Mouse (Mus musculus) ES-Bruce4 (cell line): ENCODE results near the gene Phox2a. TPM values are rescaled to one million over a fixed set of nuclear protein-coding genes. Genes with fewer than 3 reads are reported as not detected.

Source experiments
- H3K27ac ChIP-seq: 2 replicates; pipeline ENCODE4 v1.5.1; 2012; ENCODE audit warnings: low read length, inconsistent platforms; ENCODE audit not compliant: insufficient read depth
- H3K27me3 ChIP-seq: 2 replicates; pipeline ENCODE4 v1.6.1; 2012; ENCODE audit warnings: mild to moderate bottlenecking, low read length, inconsistent platforms; ENCODE audit not compliant: control insufficient read depth, poor library complexity, insufficient read depth, severe bottlenecking
- H3K36me3 ChIP-seq: 2 replicates; pipeline ENCODE4 v1.6.1; 2012; ENCODE audit warnings: inconsistent platforms, mild to moderate bottlenecking, low read length, moderate library complexity; ENCODE audit not compliant: control insufficient read depth, poor library complexity, insufficient read depth, severe bottlenecking
- H3K4me1 ChIP-seq: one replicate; pipeline ENCODE4 v1.8.1; 2011; ENCODE audit warnings: low read length; ENCODE audit not compliant: control insufficient read depth, insufficient read depth
- H3K4me3 ChIP-seq: 2 replicates; pipeline ENCODE4 v1.5.1; 2011; ENCODE audit warnings: low read depth, mild to moderate bottlenecking, low read length
- H3K9ac ChIP-seq: 2 replicates; pipeline ENCODE4 v1.6.1; 2012; ENCODE audit warnings: low read depth, mild to moderate bottlenecking, inconsistent platforms; ENCODE audit not compliant: poor library complexity, severe bottlenecking
- H3K9me3 ChIP-seq: replicated peaks from 2 replicates; pipeline ENCODE4 v1.6.1; 2012; ENCODE audit warnings: mild to moderate bottlenecking, low read length, inconsistent platforms; ENCODE audit not compliant: control insufficient read depth, poor library complexity, insufficient read depth, severe bottlenecking
- CTCF ChIP-seq: IDR thresholded peaks from one replicate; pipeline ENCODE4 v1.8.1; 2011; ENCODE audit warnings: low read depth, low read length
- EP300 ChIP-seq: IDR thresholded peaks from 2 replicates; pipeline ENCODE4 v1.6.1; 2011; ENCODE audit warnings: low read depth, low read length; ENCODE audit not compliant: insufficient read depth
- POLR2A ChIP-seq: IDR thresholded peaks from one replicate; pipeline ENCODE4 v1.8.1; 2011; ENCODE audit warnings: low read length; ENCODE audit not compliant: insufficient read depth
- polyA plus RNA-seq: library from polyadenylated mRNA; stranded (reverse); fragments of >200 nt; gene quantifications from 2 replicates; pipeline ENCODE4 v1.2.4, GENCODE M21; 2011; ENCODE audit warnings: low read depth; ENCODE audit not compliant: missing spikeins, insufficient read depth, insufficient read length

Phox2a gene
- polyA plus RNA-seq, 1 experiment, result 6.5 TPM

DNA sequence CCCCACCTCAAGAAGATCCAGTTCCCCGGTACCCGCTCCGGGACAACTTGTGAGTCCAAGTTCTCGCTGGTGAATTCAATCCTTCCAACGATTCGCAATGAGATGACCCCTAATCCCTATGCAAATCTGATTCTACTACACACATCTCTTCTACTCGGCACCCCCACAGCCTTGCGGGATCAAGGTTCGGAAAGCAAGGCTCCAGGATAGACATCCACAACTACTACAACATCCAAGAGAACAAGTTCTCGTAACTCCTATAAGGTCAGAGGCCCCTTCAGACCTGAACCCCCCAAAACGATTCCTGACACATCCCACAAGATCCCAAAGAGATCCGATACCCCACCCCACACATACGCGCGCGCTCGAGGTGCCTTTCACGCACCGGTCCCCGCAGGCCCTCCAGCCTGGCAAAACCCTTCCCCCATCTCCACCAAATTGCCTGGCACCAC, 19.1 kb downstream of the Phox2a start:
- Histone ChIP-seq H3K4me1 (peaks cover 4% of the 10 kb centered on the region), H3K9me3 (no peaks in the 10 kb centered on the region), H3K27me3 (no peaks in the 10 kb centered on the region), H3K36me3 (peaks cover 6% of the 10 kb centered on the region; the same call in 1 of the 2 replicates), H3K4me3 (peak overlapping the region; percentile 85), H3K9ac (peak overlapping the region; percentile 82), H3K27ac (peak overlapping the region; percentile 93)
- TF ChIP-seq CTCF, result no peak
- TF ChIP-seq POLR2A, result no peak

GRCm38 (mm10) chr7:101837606-101838471, 19.7 kb downstream of the Phox2a start, which contains the start of gene Inppl1:
TSS of gene Inppl1 (minus strand) at chr7:101838229.
- Histone ChIP-seq H3K9me3 (no peaks in the 10 kb centered on the region), H3K36me3 (no peaks in the 10 kb centered on the region; the same call in 1 of the 2 replicates), H3K27ac (peak within 1 kb of the TSS; percentile 95), H3K27me3 (no peaks in the 10 kb centered on the region), H3K4me3 (peak within 1 kb of the TSS; percentile 85), H3K9ac (peak within 1 kb of the TSS; percentile 82), H3K4me1 (peaks cover 2% of the 10 kb centered on the region)
- TF ChIP-seq POLR2A, result peak; percentile 30
- peak; percentile 51 for TF ChIP-seq EP300
- TF ChIP-seq CTCF, result no peak

GRCm38 (mm10) chr7:101844186-101844585, 26.1 kb downstream of the Phox2a start:
- Histone ChIP-seq H3K27me3 (no peaks in the 10 kb centered on the region), H3K4me1 (peaks cover 2% of the 10 kb centered on the region), H3K9me3 (no peaks in the 10 kb centered on the region), H3K4me3 (no peak overlapping the region), H3K27ac (no peak overlapping the region), H3K9ac (no peak overlapping the region), H3K36me3 (no peaks in the 10 kb centered on the region)
- no peak for TF ChIP-seq CTCF
- TF ChIP-seq EP300, result no peak

DNA sequence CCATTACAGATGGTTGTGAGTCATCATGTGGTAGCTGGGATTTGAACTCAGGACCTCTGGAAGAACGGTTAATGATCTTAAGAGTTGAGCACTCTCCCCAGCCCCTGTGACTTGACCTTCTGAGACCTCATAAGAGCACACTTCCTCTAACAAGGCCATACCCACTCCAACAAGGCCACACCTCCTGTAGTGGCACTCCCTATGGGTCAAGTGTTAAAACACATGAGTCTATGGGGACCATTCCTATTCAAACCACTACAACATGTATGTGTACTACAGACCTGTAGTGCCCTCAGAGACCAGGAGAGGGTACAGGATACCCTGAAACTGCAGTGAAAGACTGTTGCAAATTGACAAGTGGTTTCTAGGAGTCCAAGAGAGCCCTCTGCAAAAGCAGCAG, 29.8 kb downstream of the Phox2a start:
- H3K4me3 ChIP-seq, result no peak overlapping the region
- no peak overlapping the region for H3K27ac ChIP-seq
- H3K27me3 ChIP-seq, result no peaks in the 10 kb centered on the region
- H3K4me1 ChIP-seq, result no peaks in the 10 kb centered on the region
- no peaks in the 10 kb centered on the region for H3K36me3 ChIP-seq
- no peak for TF ChIP-seq POLR2A
- TF ChIP-seq CTCF, result no peak
- TF ChIP-seq EP300, result no peak
- H3K9me3 ChIP-seq, result no peaks in the 10 kb centered on the region
- H3K9ac ChIP-seq, result no peak overlapping the region

GRCm38 (mm10) chr7:101851689-101852088, 33.6 kb downstream of the Phox2a start:
- TF ChIP-seq POLR2A, result no peak
- no peak for TF ChIP-seq EP300
- no peak for TF ChIP-seq CTCF
- no peaks in the 10 kb centered on the region for H3K27me3 ChIP-seq

DNA sequence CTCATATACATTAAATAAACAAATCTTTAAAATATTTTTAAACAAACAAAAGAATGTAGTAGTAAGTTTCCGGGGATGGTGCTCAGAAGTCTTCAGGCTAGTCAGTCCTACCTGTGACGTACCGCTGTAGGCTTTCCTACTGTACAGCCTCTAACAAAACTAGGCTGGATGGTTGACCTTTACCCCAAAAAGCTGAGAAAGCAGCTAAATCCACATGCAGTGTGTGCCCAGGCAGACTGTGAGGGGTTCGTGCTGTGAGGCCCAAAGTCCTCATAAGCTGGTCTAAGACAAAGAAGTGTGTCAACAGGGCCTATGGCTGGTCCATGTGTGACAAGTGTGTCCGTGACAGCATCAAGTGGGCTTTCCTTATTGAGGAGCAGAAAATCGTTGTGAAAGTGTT, 34.7 kb downstream of the Phox2a start:
- H3K4me1 ChIP-seq, result no peaks in the 10 kb centered on the region
- H3K27ac ChIP-seq, result no peak overlapping the region
- H3K4me3 ChIP-seq, result no peak overlapping the region
- H3K36me3 ChIP-seq, result peaks cover 15% of the 10 kb centered on the region
- no peak for TF ChIP-seq CTCF
- H3K9ac ChIP-seq, result no peak overlapping the region
- no peaks in the 10 kb centered on the region for H3K27me3 ChIP-seq
- H3K9me3 ChIP-seq, result no peaks in the 10 kb centered on the region

More at GRCm38 (mm10) chr7:101851689-101852088, 33.6 kb downstream of the Phox2a start:
- Histone ChIP-seq H3K4me3 (no peak overlapping the region), H3K4me1 (no peaks in the 10 kb centered on the region), H3K27ac (no peak overlapping the region), H3K9ac (no peak overlapping the region), H3K36me3 (peaks cover 8% of the 10 kb centered on the region), H3K9me3 (no peaks in the 10 kb centered on the region)
